Mouse (Mus musculus) yolk sac, embryonic 10.5 days (tissue): ENCODE measurements around the gene Glis2.
"Not testable (repeated sequence)": the region's sequence is repeated elsewhere in the genome, so short reads cannot be mapped to it uniquely, and the experiment has no call there.

ENCODE experiments used
- DNase-seq: peaks from one replicate; pipeline ENCODE4 v3.0.0-alpha.2; 2017; ENCODE audit warnings: low spot score

Glis2 gene

GRCm38 (mm10) chr16:4581179-4581578 is 13.3 kb upstream of the Glis2 start:
- DNase-seq, result not testable (repeated sequence)

GRCm38 (mm10) chr16:4583807-4584206 is 10.7 kb upstream of the Glis2 start:
- no peak for DNase-seq

- DNase-seq, result no peak
Measured at GRCm38 (mm10) chr16:4584438-4584837, 10.1 kb upstream of the Glis2 start.

GRCm38 (mm10) chr16:4585642-4586530 is 8.6 kb upstream of the Glis2 start:
- no peak for DNase-seq

- peak; percentile 98 for DNase-seq
Measured at GRCm38 (mm10) chr16:4586531-4587123, 7.9 kb upstream of the Glis2 start.

GRCm38 (mm10) chr16:4587516-4588210 is 6.8 kb upstream of the Glis2 start:
- DNase-seq, result no peak

- DNase-seq, result no peak
Measured at GRCm38 (mm10) chr16:4590236-4590635, 4.3 kb upstream of the Glis2 start.

- peak; percentile 79 for DNase-seq
Measured at GRCm38 (mm10) chr16:4592909-4593875, 1.3 kb upstream of the Glis2 start.

- DNase-seq, result no peak
Measured at GRCm38 (mm10) chr16:4594814-4595526, 457 bp downstream of the Glis2 start.

GRCm38 (mm10) chr16:4595527-4595963 is 1.0 kb downstream of the Glis2 start:
- DNase-seq, result no peak

- peak; percentile 82 for DNase-seq
Measured at GRCm38 (mm10) chr16:4596141-4596728, 1.7 kb downstream of the Glis2 start.

GRCm38 (mm10) chr16:4596836-4597235 is 2.3 kb downstream of the Glis2 start:
- no peak for DNase-seq

- DNase-seq, result no peak
Measured at GRCm38 (mm10) chr16:4597296-4597695, 2.8 kb downstream of the Glis2 start.

- DNase-seq, result no peak
Measured at GRCm38 (mm10) chr16:4598041-4598440, 3.5 kb downstream of the Glis2 start.

GRCm38 (mm10) chr16:4598891-4599543 is 4.5 kb downstream of the Glis2 start:
- DNase-seq, result no peak

- no peak for DNase-seq
Measured at GRCm38 (mm10) chr16:4599616-4600015, 5.1 kb downstream of the Glis2 start.

GRCm38 (mm10) chr16:4600701-4601310 is 6.3 kb downstream of the Glis2 start:
- no peak for DNase-seq

GRCm38 (mm10) chr16:4602189-4602588 is 7.7 kb downstream of the Glis2 start:
- DNase-seq, result peak; percentile 81

- DNase-seq, result peak; percentile 60
Measured at GRCm38 (mm10) chr16:4602766-4603452, 8.4 kb downstream of the Glis2 start.
